Mouse (Mus musculus): Measurements from ENCODE around the gene Chml. TPM values are rescaled to one million over a fixed set of nuclear protein-coding genes. Genes with fewer than 3 reads are reported as not detected.

The Chml gene
- polyA plus RNA-seq, 1 experiment from 2014 or later: 7.8 TPM

- H3K27me3 ChIP-seq: 0 out of 2 replicates have a peak, but pooled peaks cover 4% of the 10 kb centered on the region
- H3K36me3 ChIP-seq: no peaks in the 10 kb centered on the region
- no peaks in the 10 kb centered on the region for H3K4me1 ChIP-seq
- no peaks in the 10 kb centered on the region for H3K9me3 ChIP-seq
- no peak overlapping the region for H3K4me2 ChIP-seq (replicated peaks)
- H3K4me3 ChIP-seq: no peak overlapping the region
- H3K27ac ChIP-seq (replicated peaks): no peak overlapping the region
- no peak overlapping the region for H3K9ac ChIP-seq (replicated peaks)
- WGBS: 75% methylated on average over 5 of the region's 5 CpGs
- no peak for ATAC-seq (ENCODE audit: low FRiP score, low read depth)
These were observed 49.0 kb downstream of the Chml start for GRCm38 (mm10) chr1:175643496-175644265.

- H3K4me3 ChIP-seq: no peak overlapping the region
- ATAC-seq (ENCODE audit: low FRiP score, low read depth): no peak
- no peaks in the 10 kb centered on the region for H3K36me3 ChIP-seq
- 87% methylated on average over 6 of the region's 6 CpGs for WGBS
- H3K4me2 ChIP-seq (replicated peaks): no peak overlapping the region
- H3K9ac ChIP-seq (replicated peaks): no peak overlapping the region
- H3K9me3 ChIP-seq: no peaks in the 10 kb centered on the region
- no peak overlapping the region for H3K27ac ChIP-seq (replicated peaks)
- no peaks in the 10 kb centered on the region for H3K4me1 ChIP-seq
- H3K27me3 ChIP-seq: 0 out of 2 replicates have a peak, but pooled peaks cover 4% of the 10 kb centered on the region
These were observed 52.1 kb downstream of the Chml start for GRCm38 (mm10) chr1:175640435-175641150.

- Histone ChIP-seq H3K4me1 (no peaks in the 10 kb centered on the region), H3K4me2 (replicated peaks) (no peak overlapping the region), H3K9ac (replicated peaks) (no peak overlapping the region), H3K27me3 (0 out of 2 replicates have a peak, but pooled peaks cover 4% of the 10 kb centered on the region), H3K9me3 (no peaks in the 10 kb centered on the region), H3K4me3 (no peak overlapping the region), H3K27ac (replicated peaks) (no peak overlapping the region), H3K36me3 (no peaks in the 10 kb centered on the region)
- ATAC-seq (ENCODE audit: low FRiP score, low read depth): no peak
- 86% methylated on average over 7 of the region's 7 CpGs for WGBS
These were observed 53.6 kb downstream of the Chml start for GRCm38 (mm10) chr1:175639072-175639471.

GRCm38 (mm10) chr1:175637677-175638076 lies 55.0 kb downstream of the Chml start:
- H3K4me1 ChIP-seq: no peaks in the 10 kb centered on the region
- H3K9ac ChIP-seq (replicated peaks): no peak overlapping the region
- H3K27ac ChIP-seq (replicated peaks): no peak overlapping the region
- 82% methylated on average over 7 of the region's 7 CpGs for WGBS
- ATAC-seq (ENCODE audit: low FRiP score, low read depth): no peak
- no peaks in the 10 kb centered on the region for H3K36me3 ChIP-seq
- no peaks in the 10 kb centered on the region for H3K9me3 ChIP-seq
- no peak overlapping the region for H3K4me3 ChIP-seq
- no peak overlapping the region for H3K4me2 ChIP-seq (replicated peaks)
- H3K27me3 ChIP-seq: 0 out of 2 replicates have a peak, but pooled peaks cover 4% of the 10 kb centered on the region

- H3K36me3 ChIP-seq: no peaks in the 10 kb centered on the region
- H3K9me3 ChIP-seq: no peaks in the 10 kb centered on the region
- no peaks in the 10 kb centered on the region for H3K4me1 ChIP-seq
- H3K9ac ChIP-seq (replicated peaks): no peak overlapping the region
- WGBS: 95% methylated on average over 14 of the region's 14 CpGs
- H3K4me2 ChIP-seq (replicated peaks): no peak overlapping the region
- no peak overlapping the region for H3K4me3 ChIP-seq
- no peak overlapping the region for H3K27ac ChIP-seq (replicated peaks)
- no peaks in the 10 kb centered on the region for H3K27me3 ChIP-seq
- no peak for ATAC-seq (ENCODE audit: low FRiP score, low read depth)
These were observed 60.2 kb downstream of the Chml start for GRCm38 (mm10) chr1:175632470-175632869.

Other genes with a start within 250 kb of the Chml start
- 5.1 and 7.3 TPM in 2 replicates for gene Rgs7, start 200.4 kb downstream of the Chml start, polyA plus RNA-seq (2016; fragmentation: Nextera tagmentation; extraction: Ambion mirVana)
- 0.22 and 0.33 TPM in 2 replicates for gene Kmo, start 72.5 kb downstream of the Chml start, polyA plus RNA-seq (2016; fragmentation: Nextera tagmentation; extraction: Ambion mirVana)
- 74.7 and 82.6 TPM in 2 replicates for gene Fh1, start 67.3 kb downstream of the Chml start, polyA plus RNA-seq (2016; fragmentation: Nextera tagmentation; extraction: Ambion mirVana)
- 10.8 and 11.9 TPM in 2 replicates for gene Opn3, start 125 bp downstream of the Chml start, polyA plus RNA-seq (2016; fragmentation: Nextera tagmentation; extraction: Ambion mirVana)
- not detected in 2 replicates for gene Wdr64, start 5.7 kb upstream of the Chml start, polyA plus RNA-seq (2016; fragmentation: Nextera tagmentation; extraction: Ambion mirVana)
- 76.0 and 80.7 TPM in 2 replicates for gene Exo1, start 187.7 kb upstream of the Chml start, polyA plus RNA-seq (2016; fragmentation: Nextera tagmentation; extraction: Ambion mirVana)
- 0.19 TPM in 1 of 2 replicates, not detected in the other for gene Gm38100, start 227.4 kb upstream of the Chml start, polyA plus RNA-seq (2016; fragmentation: Nextera tagmentation; extraction: Ambion mirVana)